Mouse (Mus musculus) embryo, embryonic 10 days (tissue): ENCODE results near the gene Spint1.

Source experiments
- DNase-seq: peaks from one replicate; pipeline ENCODE4 v3.0.0-alpha.2; 2015; ENCODE audit warnings: low spot score

The Spint1 gene

DNA sequence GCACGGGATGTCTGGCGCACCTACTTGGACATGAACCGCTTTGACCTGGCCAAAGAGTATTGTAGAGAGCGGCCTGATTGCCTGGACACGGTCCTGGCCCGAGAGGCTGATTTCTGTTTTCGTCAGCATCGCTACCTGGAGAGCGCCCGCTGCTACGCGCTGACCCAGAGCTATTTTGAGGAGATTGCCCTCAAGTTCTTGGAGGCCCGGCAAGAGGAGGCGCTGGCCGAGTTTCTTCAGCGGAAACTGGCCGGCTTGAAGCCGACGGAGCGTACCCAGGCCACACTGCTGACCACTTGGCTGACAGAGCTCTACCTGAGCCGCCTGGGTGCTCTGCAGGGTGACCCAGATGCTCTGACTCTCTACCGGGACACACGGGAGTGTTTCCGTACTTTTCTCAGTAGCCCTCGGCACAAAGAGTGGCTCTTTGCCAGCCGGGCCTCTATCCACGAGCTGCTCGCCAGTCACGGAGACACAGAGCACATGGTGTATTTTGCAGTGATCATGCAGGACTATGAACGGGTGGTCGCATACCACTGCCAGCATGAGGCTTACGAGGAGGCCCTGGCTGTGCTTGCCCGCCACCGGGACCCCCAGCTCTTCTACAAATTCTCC lies 56.7 kb downstream of the Spint1 start:
- DNase-seq: no peak

DNA sequence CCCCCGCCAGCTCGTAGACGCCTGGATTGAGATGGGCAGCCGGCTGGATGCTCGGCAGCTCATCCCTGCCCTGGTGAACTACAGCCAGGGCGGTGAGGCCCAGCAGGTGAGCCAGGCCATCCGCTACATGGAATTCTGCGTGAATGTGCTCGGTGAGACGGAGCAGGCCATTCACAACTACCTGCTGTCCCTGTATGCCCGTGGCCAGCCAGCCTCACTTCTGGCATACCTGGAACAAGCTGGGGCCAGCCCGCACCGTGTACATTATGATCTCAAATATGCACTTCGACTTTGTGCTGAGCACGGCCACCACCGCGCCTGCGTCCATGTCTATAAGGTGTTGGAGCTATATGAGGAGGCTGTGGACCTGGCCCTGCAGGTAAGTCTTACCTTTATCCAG lies 57.2 kb downstream of the Spint1 start:
- DNase-seq: no peak

DNA sequence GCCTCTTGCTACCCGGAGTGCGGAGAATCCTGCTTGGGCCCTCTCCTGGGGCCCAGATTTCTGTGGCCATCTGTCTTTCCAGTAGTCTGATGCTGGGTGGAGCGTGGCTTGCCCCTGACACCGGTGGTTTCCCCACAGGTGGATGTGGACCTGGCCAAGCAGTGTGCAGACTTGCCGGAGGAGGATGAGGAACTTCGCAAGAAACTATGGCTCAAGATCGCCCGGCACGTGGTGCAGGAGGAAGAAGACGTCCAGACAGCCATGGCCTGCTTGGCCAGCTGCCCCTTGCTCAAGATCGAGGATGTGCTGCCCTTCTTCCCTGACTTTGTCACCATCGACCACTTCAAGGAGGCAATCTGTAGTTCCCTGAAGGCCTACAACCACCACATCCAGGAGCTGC lies 59.6 kb downstream of the Spint1 start:
- DNase-seq: no peak

DNA sequence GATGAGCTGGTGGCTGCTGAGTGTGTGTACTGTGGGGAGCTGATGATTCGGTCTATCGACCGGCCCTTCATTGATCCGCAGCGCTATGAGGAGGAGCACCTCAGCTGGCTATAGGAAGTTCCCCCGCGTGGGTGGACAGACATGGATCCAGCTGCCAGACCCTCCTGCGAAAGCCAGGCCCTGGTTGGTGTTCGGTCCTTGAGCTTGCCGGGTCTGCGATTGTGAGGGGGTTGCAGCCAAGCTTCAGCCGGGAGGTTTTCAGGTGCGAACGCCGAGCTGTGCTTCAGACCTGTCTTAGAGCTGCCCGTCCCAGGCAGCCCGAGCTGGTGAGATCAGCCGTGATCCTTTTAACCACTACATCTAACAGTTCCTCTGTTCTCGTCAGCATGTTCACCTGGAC lies 60.3 kb downstream of the Spint1 start:
- no peak for DNase-seq

DNA sequence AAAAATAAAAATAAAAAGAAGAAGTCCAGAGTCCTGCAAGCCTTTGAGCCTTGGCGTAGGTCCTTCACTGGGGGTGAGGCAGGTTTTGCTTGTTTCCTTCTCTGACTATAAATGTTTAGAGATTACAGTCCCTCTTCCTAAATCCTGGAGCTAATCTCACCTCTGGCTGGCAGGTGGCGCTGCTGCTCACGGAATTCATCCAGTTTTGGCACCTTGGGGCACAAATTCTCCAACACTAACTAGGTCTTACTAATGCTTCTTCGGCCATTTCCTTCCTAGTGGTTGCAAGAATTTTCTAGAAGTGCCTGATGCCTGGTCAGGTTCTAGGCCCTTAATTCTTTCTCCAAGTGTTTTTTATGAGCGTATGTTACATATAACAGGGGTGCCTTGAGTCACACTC lies 61.2 kb downstream of the Spint1 start:
- peak; percentile 79 for DNase-seq

DNA sequence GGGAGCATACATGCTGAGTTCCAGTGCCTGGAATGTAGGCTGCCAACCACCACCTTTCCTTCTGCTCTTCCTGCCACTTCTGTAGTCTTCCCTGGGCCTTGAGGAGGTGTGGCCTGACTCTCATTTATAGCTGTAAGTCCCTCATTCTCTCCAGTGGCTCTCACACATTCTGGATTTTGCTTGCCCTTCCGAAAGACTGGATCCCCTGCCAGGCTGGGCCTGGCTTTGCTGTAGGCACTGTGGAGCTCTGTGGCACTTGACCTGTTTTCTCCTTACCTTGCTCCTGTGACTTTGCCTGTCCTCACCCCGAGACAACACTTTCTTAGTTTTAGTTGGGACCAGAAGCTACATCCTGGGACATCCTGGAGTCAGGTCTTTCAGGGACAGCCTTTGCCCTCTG lies 61.7 kb downstream of the Spint1 start:
- DNase-seq: no peak
